Mouse (Mus musculus) adrenal gland, adult 2 months (tissue): ENCODE results near the gene Phgr1. TPM values are rescaled to one million over a fixed set of nuclear protein-coding genes. Genes with fewer than 3 reads are reported as not detected.

Source experiments
- DNase-seq: peaks from one replicate; pipeline ENCODE4 v3.0.0; 2021
- polyA plus RNA-seq: library from polyadenylated mRNA; depleted of rRNA; stranded (reverse); fragments of >200 nt; gene quantifications from 2 replicates; pipeline ENCODE4 v1.2.3, GENCODE M21; 2012; rRNA removed
- total RNA-seq, 2 experiments: library from RNA; stranded (reverse); gene quantifications; 2 replicates each; pipeline ENCODE4 v1.2.3; 2021

Gene Phgr1
- total and polyA plus RNA-seq, 3 experiments: not detected

DNA sequence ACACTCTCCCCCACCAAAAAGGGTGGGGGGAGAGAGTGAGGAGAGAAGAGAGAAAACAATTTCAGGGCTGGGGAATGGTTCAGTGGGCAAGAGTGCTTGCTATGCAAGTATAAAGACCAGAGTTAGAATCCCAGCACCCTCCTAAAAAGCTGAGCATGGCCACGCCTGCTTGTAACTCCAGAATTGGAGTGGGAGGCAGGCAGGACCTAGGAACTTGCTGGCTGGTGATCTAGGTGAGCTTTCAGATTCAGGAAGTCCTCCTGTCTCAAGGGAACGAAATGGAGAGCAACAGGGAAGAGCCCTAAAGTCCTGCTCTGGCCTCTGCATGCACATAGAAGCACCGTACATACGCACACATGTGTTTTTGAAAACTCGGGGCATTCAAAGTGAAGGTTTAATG is 50.2 kb downstream of the Phgr1 start:
- no peak for DNase-seq

DNA sequence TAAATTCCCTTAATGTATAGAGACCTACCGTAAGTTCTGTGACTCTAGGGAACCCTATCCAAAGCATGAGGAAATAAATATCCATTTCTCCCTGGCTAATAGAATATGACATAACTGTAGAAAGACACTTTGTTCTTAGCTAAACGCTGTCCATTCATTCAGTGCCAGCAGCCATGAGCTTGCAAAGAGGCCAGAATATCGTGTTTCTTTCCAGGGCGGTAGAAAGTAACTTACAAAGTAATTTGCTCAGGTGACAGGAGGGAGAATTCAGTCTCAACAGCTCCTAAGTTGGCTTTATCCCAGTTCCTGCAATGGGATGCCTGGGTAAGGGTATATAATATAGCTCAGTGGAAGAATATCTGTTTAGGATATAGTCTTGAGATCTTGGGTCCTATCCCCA is 51.8 kb downstream of the Phgr1 start:
- no peak for DNase-seq

Other genes with a start within 250 kb of the Phgr1 start
- gene Bmf, start 223.1 kb upstream of the Phgr1 start, total RNA-seq: 10 to 100 TPM in 1 of 2 experiments, 1 to 10 TPM in 1; 8.9 to 15.9 TPM
- 29.6 and 31.1 TPM in 2 replicates for gene Bmf, start 223.1 kb upstream of the Phgr1 start, polyA plus RNA-seq
- gene Bub1b, start 174.6 kb upstream of the Phgr1 start, total RNA-seq: 1 to 10 TPM; 2.8 to 4.6 TPM
- gene Bub1b, start 174.6 kb upstream of the Phgr1 start, polyA plus RNA-seq: 1.0 and 1.1 TPM in 2 replicates
- 10 to 100 TPM; 12.0 to 22.5 TPM for gene Pak6, start 109.5 kb upstream of the Phgr1 start, total RNA-seq
- gene Pak6, start 109.5 kb upstream of the Phgr1 start, polyA plus RNA-seq: 35.3 and 38.7 TPM in 2 replicates
- gene Ankrd63, start 68.8 kb upstream of the Phgr1 start, total RNA-seq: under 1 TPM; 0.14 to 0.35 TPM
- 0.26 and 0.29 TPM in 2 replicates for gene Ankrd63, start 68.8 kb upstream of the Phgr1 start, polyA plus RNA-seq
- 1 to 10 TPM; 1.6 to 2.4 TPM for gene Plcb2, start 44.3 kb upstream of the Phgr1 start, total RNA-seq
- 0.97 and 1.4 TPM in 2 replicates for gene Plcb2, start 44.3 kb upstream of the Phgr1 start, polyA plus RNA-seq
- 10 to 100 TPM; 30.0 to 45.0 TPM for gene Inafm2, start 27.0 kb upstream of the Phgr1 start, total RNA-seq
- 22.1 and 31.3 TPM in 2 replicates for gene Inafm2, start 27.0 kb upstream of the Phgr1 start, polyA plus RNA-seq
- 10 to 100 TPM in 1 of 2 experiments, 1 to 10 TPM in 1; 3.3 to 13.9 TPM for gene Ccdc9b, start 10.1 kb upstream of the Phgr1 start, total RNA-seq
- gene Ccdc9b, start 10.1 kb upstream of the Phgr1 start, polyA plus RNA-seq: 4.0 and 5.3 TPM in 2 replicates
- gene Disp2, start 7.0 kb downstream of the Phgr1 start, total RNA-seq: 10 to 100 TPM; 27.0 to 38.5 TPM
- 25.9 and 27.7 TPM in 2 replicates for gene Disp2, start 7.0 kb downstream of the Phgr1 start, polyA plus RNA-seq
- 1 to 10 TPM; 1.8 to 2.1 TPM for gene Knstrn, start 41.2 kb downstream of the Phgr1 start, total RNA-seq
- 0.26 and 0.65 TPM in 2 replicates for gene Knstrn, start 41.2 kb downstream of the Phgr1 start, polyA plus RNA-seq
- gene Ivd, start 89.2 kb downstream of the Phgr1 start, total RNA-seq: 100 to 1,000 TPM; 245 to 355 TPM
- gene Ivd, start 89.2 kb downstream of the Phgr1 start, polyA plus RNA-seq: 205 and 242 TPM in 2 replicates
- 10 to 100 TPM; 36.5 to 46.0 TPM for gene Bahd1, start 127.6 kb downstream of the Phgr1 start, total RNA-seq
- gene Bahd1, start 127.6 kb downstream of the Phgr1 start, polyA plus RNA-seq: 59.5 and 60.3 TPM in 2 replicates
- 10 to 100 TPM in 1 of 2 experiments, 1 to 10 TPM in 1; 7.8 to 15.7 TPM for gene Chst14, start 153.7 kb downstream of the Phgr1 start, total RNA-seq
- 21.6 and 22.0 TPM in 2 replicates for gene Chst14, start 153.7 kb downstream of the Phgr1 start, polyA plus RNA-seq